Comparison of ENCODE assay signal across 8 mouse cellular contexts in the genomic region with DNA sequence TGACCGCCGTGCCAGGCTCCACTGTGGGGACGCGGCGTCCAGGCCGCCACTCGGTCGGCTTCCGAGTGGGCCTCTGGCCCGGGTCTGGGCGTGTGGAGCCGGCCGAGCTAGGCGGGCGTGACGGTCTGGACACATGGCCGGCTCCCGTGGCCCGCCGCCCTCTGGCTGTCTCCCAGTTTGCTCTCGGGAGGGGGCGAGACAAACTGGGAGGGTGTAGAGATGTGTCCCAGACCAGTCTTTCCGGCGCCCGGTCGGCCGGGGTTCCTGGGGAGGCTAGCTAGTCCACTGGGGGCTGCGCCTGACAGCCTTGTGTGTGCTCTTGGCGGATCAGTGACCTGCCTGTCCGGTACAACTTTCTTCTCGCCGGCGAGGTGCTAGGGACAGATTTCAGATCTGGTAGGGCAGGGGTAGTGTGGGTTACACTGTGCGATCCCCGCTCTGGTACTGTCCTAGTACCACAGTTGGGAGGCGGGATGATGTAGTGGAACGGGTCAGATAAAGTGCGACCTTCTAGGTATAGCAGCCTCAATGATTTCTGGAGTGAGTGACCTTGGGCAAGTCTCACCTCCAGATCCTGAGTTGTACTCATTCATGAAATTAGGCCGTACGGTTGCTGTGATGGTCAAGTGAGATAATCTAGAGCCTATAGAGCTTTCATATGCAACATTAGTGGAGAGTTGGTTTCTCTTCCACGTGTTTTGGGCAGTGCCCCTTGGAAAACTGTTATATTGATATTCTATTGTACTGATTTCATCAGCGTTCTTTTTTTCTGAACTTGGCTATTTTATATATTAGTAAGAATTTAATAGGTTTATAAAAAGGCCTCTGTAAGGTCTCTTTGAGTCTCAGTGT. TPM values are rescaled to one million over a fixed set of nuclear protein-coding genes. Genes with fewer than 3 reads are reported as not detected.
DNase-seq lines count a peak whose midpoint lies in the region; ATAC-seq and TF ChIP-seq lines count a peak whose summit lies in the region.

No protein-coding gene starts in this region.

- intact Hi-C loops in left cerebral cortex, postnatal 10 days (cut with DNase I): no loop called here

- TF ChIP-seq CTCF in hindbrain, postnatal 0 days (IDR thresholded peaks at IDR 0.05; ENCODE audit: low read depth): no peak

- H3K4me1 ChIP-seq in hindbrain, postnatal 0 days (ENCODE audit: insufficient read depth, low read length): peaks cover 3% of the 10 kb centered on the region; the same call in 1 of the 2 replicates

- no peaks in the 10 kb centered on the region for H3K36me3 ChIP-seq in hindbrain, postnatal 0 days (ENCODE audit: insufficient read depth, low read length)

- no peaks in the 10 kb centered on the region for H3K27me3 ChIP-seq in hindbrain, postnatal 0 days (ENCODE audit: insufficient read depth, low read length)

- H3K4me3 ChIP-seq in hindbrain, postnatal 0 days (ENCODE audit: low read length): peak overlapping the region; percentile 98

- peak overlapping the region; percentile 93 for H3K27ac ChIP-seq in hindbrain, postnatal 0 days

- peak overlapping the region; percentile 69 for H3K4me2 ChIP-seq in hindbrain, postnatal 0 days (ENCODE audit: low read depth, low read length)

- H3K9me3 ChIP-seq in hindbrain, postnatal 0 days (ENCODE audit: low read length): no peaks in the 10 kb centered on the region

- DNase-seq in WW6 (ENCODE audit: low read depth, low spot score): peak; percentile 40
- peak; percentile 64 to 74 for DNase-seq in cerebellum, postnatal 14 days
- peak; percentile 90 for DNase-seq in gastrocnemius, postnatal 10 days
- peak; percentile 59 for DNase-seq in hindbrain, postnatal 0 days (ENCODE audit: low spot score)
- DNase-seq in left cerebral cortex, postnatal 10 days (ENCODE audit: extremely low spot score in 1 of 2, low spot score in 2 of 2): peak; percentile 15 to 79
- peak; percentile 40 for DNase-seq in right cerebral cortex, postnatal 4 days
- no peak for DNase-seq in retina, embryonic 14.5 days (ENCODE audit: low spot score)

- ATAC-seq in hindbrain, postnatal 0 days: peak; percentile 79
- ATAC-seq in megakaryocyte, adult 5-6 weeks (ENCODE audit: poor library complexity, severe bottlenecking): peak; percentile 55

- under 1% methylated on average over 42 of the region's 42 CpGs for WGBS in hindbrain, postnatal 0 days

- peak overlapping the region; percentile 98 for H3K9ac ChIP-seq in hindbrain, postnatal 0 days (replicated peaks; ENCODE audit: low read length)

RNA-seq across cellular contexts. Expression of gene Ipo7, which starts 0.8 kb away (rescaled TPM):
- 10 to 100 TPM; 70.7 to 72.6 TPM for total RNA-seq in gastrocnemius, postnatal 10 days (2021)
- total RNA-seq in hindbrain, postnatal 0 days (2014; rRNA removed): 75.4 and 87.0 TPM in 2 replicates
- 27.7 and 28.0 TPM in 2 replicates for polyA plus RNA-seq in hindbrain, postnatal 0 days (2015; fragmentation: Nextera tagmentation; extraction: Ambion mirVana)
- total RNA-seq in left cerebral cortex, postnatal 10 days (2021): 10 to 100 TPM; 88.9 to 90.7 TPM
- total RNA-seq in megakaryocyte, adult 5-6 weeks (2015): 68.2 and 73.0 TPM in 2 replicates
- total RNA-seq in megakaryocyte, adult 5-6 weeks (2017): 152 and 158 TPM in 2 replicates

RNA-seq across cellular contexts. Expression of gene Tmem41b, which starts 32.1 kb away (rescaled TPM):
- total RNA-seq in gastrocnemius, postnatal 10 days (2021): 10 to 100 TPM; 28.6 to 41.6 TPM
- 56.9 and 59.0 TPM in 2 replicates for total RNA-seq in hindbrain, postnatal 0 days (2014; rRNA removed)
- polyA plus RNA-seq in hindbrain, postnatal 0 days (2015; fragmentation: Nextera tagmentation; extraction: Ambion mirVana): 58.7 and 59.6 TPM in 2 replicates
- total RNA-seq in left cerebral cortex, postnatal 10 days (2021): 10 to 100 TPM; 53.1 to 55.0 TPM
- total RNA-seq in megakaryocyte, adult 5-6 weeks (2015): 34.0 and 38.7 TPM in 2 replicates
- total RNA-seq in megakaryocyte, adult 5-6 weeks (2017): 31.5 and 40.0 TPM in 2 replicates

RNA-seq across cellular contexts. Expression of gene Zfp143, which starts 42.2 kb away (rescaled TPM):
- 1 to 10 TPM; 7.4 to 7.8 TPM for total RNA-seq in gastrocnemius, postnatal 10 days (2021)
- 12.3 and 17.1 TPM in 2 replicates for total RNA-seq in hindbrain, postnatal 0 days (2014; rRNA removed)
- 6.2 and 7.1 TPM in 2 replicates for polyA plus RNA-seq in hindbrain, postnatal 0 days (2015; fragmentation: Nextera tagmentation; extraction: Ambion mirVana)
- 1 to 10 TPM; 8.2 to 9.4 TPM for total RNA-seq in left cerebral cortex, postnatal 10 days (2021)
- total RNA-seq in megakaryocyte, adult 5-6 weeks (2015): 29.3 and 30.8 TPM in 2 replicates
- total RNA-seq in megakaryocyte, adult 5-6 weeks (2017): 39.9 and 44.9 TPM in 2 replicates

RNA-seq across cellular contexts. Expression of gene Dennd5a, which starts 58.6 kb away (rescaled TPM):
- 10 to 100 TPM; 68.8 to 84.6 TPM for total RNA-seq in gastrocnemius, postnatal 10 days (2021)
- total RNA-seq in hindbrain, postnatal 0 days (2014; rRNA removed): 174 and 191 TPM in 2 replicates
- polyA plus RNA-seq in hindbrain, postnatal 0 days (2015; fragmentation: Nextera tagmentation; extraction: Ambion mirVana): 29.3 and 32.4 TPM in 2 replicates
- total RNA-seq in left cerebral cortex, postnatal 10 days (2021): 100 to 1,000 TPM; 150 to 152 TPM
- total RNA-seq in megakaryocyte, adult 5-6 weeks (2015): 152 and 157 TPM in 2 replicates
- total RNA-seq in megakaryocyte, adult 5-6 weeks (2017): 102 and 128 TPM in 2 replicates
